ENCODE assay signal across 9 mouse cellular contexts in the genomic region with DNA sequence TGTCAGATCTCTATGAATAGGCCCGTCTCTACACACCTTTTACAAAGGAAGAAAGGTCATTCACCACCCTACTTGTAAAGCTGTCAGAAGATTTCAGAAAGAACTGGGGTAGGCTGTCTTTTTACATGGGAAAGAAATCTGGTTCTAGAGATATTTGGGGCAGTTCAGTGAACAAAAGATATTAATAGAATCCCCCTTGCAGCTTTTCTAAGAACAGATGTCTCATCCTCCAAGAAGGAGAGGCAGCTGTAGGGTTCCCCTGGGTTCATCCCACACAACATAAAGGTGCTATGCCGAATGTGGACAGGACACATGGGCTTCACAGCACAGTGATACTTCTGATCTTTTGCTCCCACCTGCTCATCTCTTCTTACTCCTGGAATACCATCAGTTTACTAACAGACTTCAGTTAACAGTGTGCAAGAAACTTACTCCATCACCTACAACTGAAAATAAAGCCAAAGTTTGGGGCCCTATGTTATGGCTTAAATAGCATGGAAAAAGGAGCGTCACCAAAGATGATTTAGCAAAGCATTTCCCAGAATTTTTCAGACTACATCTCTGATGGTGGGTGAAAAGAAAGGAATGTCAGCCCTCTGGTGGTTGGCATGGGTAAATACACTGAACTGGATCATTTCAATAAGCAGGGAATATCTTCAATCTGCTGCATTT.
DNase-seq lines count a peak whose midpoint lies in the region; ATAC-seq lines count a peak whose summit lies in the region.
"Had no signal": no experiment of that assay in that cellular context is flagged by ENCODE, and none has a peak within 500 bp of the region (broad histone marks: within the 10 kb centered on the region; RNA-seq: fewer than 3 reads in every experiment).

No protein-coding gene starts in this region.

- ATAC-seq in forebrain, embryonic 12.5 days (ENCODE audit: low FRiP score): no peak; the same call in 1 of the 2 replicates
- ATAC-seq: inflammation-experienced regulatory T-cells, adult 6 months had no signal

- H3K4me3 ChIP-seq in forebrain, embryonic 10.5 days: no peak overlapping the region
- no peak overlapping the region for H3K4me3 ChIP-seq in forebrain, embryonic 12.5 days (replicated peaks)

- H3K4me2 ChIP-seq in forebrain, embryonic 12.5 days: no peak overlapping the region

- 62% methylated on average over 3 of the region's 3 CpGs for WGBS in forebrain, embryonic 10.5 days
- WGBS in forebrain, embryonic 12.5 days: 66% methylated on average over 3 of the region's 3 CpGs

- DNase-seq in forebrain, embryonic 10.5 days (ENCODE audit: extremely low spot score, low spot score): peak; percentile 15
- DNase-seq in right cerebral cortex, adult 2 months (ENCODE audit: low spot score in 2 of 2): peak; percentile 44 to 52
- no peak for DNase-seq in right cerebral cortex, postnatal 4 days
- peak; percentile 46 to 54 for DNase-seq in left cerebral cortex, postnatal 36 days (ENCODE audit: low spot score in 2 of 2)
- no peak for DNase-seq in thymus, postnatal 25 days
- no peak for DNase-seq in heart, postnatal 25 days (ENCODE audit: low spot score)
- no peak for DNase-seq in adipocyte (ENCODE audit: low spot score)

- H3K9ac ChIP-seq in forebrain, embryonic 12.5 days: no peak overlapping the region

- no peak overlapping the region for H3K27ac ChIP-seq in forebrain, embryonic 10.5 days
- no peak overlapping the region for H3K27ac ChIP-seq in forebrain, embryonic 12.5 days

- intact Hi-C loops in left cerebral cortex, postnatal 36 days (cut with DNase I): loop anchor here (10.0 kb wide), 1 partner anchor 400 kb away; no protein-coding TSS in a partner anchor
- intact Hi-C loops in heart, postnatal 25 days (cut with DNase I): no loop called here

- H3K9me3 ChIP-seq in forebrain, embryonic 10.5 days: no peaks in the 10 kb centered on the region
- no peaks in the 10 kb centered on the region for H3K9me3 ChIP-seq in forebrain, embryonic 12.5 days

- no peaks in the 10 kb centered on the region for H3K36me3 ChIP-seq in forebrain, embryonic 10.5 days (replicated peaks)
- no peaks in the 10 kb centered on the region for H3K36me3 ChIP-seq in forebrain, embryonic 12.5 days (replicated peaks)

- no peaks in the 10 kb centered on the region for H3K4me1 ChIP-seq in forebrain, embryonic 10.5 days
- no peaks in the 10 kb centered on the region for H3K4me1 ChIP-seq in forebrain, embryonic 12.5 days

- no peaks in the 10 kb centered on the region for H3K27me3 ChIP-seq in forebrain, embryonic 10.5 days (ENCODE audit: poor library complexity, severe bottlenecking)
- no peaks in the 10 kb centered on the region for H3K27me3 ChIP-seq in forebrain, embryonic 12.5 days

Comparison
In these comparisons a context has a peak if more than half of its experiments do, and no peak if none do; other contexts are left out.
1. DNase-seq: peak in forebrain, embryonic 10.5 days (single experiment), right cerebral cortex, adult 2 months (2 of 2) and left cerebral cortex, postnatal 36 days (2 of 2); none in right cerebral cortex, postnatal 4 days (single experiment), thymus, postnatal 25 days (single experiment), heart, postnatal 25 days (single experiment) and adipocyte (single experiment).